Mouse (Mus musculus) liver, adult 2 months (tissue): ENCODE results near the gene Xbp1.
A peak's percentile ranks its signal among the peaks of the same experiment; 100 is the strongest.

ENCODE experiments used
- CTCF ChIP-seq: fragments of 200-500 bp; IDR thresholded peaks from 2 replicates; pipeline ENCODE4 v1.5.1; 2011; ENCODE audit warnings: low read depth, low read length, control low read depth
- POLR2A ChIP-seq: fragments of 200-500 bp; IDR thresholded peaks from 2 replicates; pipeline ENCODE4 v1.6.1; 2011; ENCODE audit warnings: low read length, control low read depth; ENCODE audit not compliant: insufficient read depth; ENCODE audit errors: extremely low read depth

- peak; percentile 88 for TF ChIP-seq CTCF
- no peak for TF ChIP-seq POLR2A
Observed at GRCm38 (mm10) chr11:5533108-5533507, 12.6 kb downstream of the Xbp1 start.
